Mouse (Mus musculus): Measurements from ENCODE around the gene Hsbp1.

GRCm38 (mm10) chr8:119395072-119395950, 51.0 kb downstream of the Hsbp1 start:
- TF ChIP-seq ZNF384 (IDR thresholded peaks at IDR 0.05; ENCODE audit: low read depth, low read length) (no peak), ZC3H11A (IDR thresholded peaks at IDR 0.05; ENCODE audit: borderline replicate concordance, low read depth, low read length) (no peak), HCFC1 (IDR thresholded peaks at IDR 0.05; ENCODE audit: borderline replicate concordance, insufficient read depth, low read length) (no peak), MAFK (IDR thresholded peaks at IDR 0.05; ENCODE audit: insufficient read depth, low read depth, low read length) (no peak), CHD2 (IDR thresholded peaks at IDR 0.05; ENCODE audit: low read depth, low read length) (no peak)

Measured in ES-E14 (cell line).